Mouse (Mus musculus): ENCODE measurements around the gene Ube2j2. TPM values are rescaled to one million over a fixed set of nuclear protein-coding genes. Genes with fewer than 3 reads are reported as not detected.

Gene Ube2j2
- polyA plus RNA-seq, 1 experiment from 2014 or later: 72.0 TPM

DNA sequence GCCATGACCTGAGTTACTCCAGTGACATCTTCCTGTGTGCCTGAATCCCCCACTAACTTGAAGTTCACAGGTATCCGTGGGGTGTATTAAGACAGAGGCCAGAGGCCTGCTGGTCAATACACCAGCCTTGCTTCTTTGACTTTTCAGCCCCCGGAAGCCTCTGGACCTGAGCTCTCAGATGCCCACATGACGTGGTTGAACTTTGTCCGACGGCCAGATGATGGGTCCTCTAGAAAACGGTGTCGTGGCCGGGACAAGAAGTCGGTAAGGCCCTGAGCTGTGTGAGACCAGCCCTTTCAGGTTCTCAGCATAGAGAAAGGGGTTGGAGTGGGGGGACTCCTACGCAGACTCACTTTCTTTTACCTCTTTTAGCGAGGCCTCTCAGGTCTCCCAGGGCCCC is 20.8 kb downstream of the Ube2j2 start:
- no peak overlapping the region for H3K4me2 ChIP-seq
- H3K9ac ChIP-seq: no peak overlapping the region
- 87% methylated on average over 11 of the region's 11 CpGs for WGBS

DNA sequence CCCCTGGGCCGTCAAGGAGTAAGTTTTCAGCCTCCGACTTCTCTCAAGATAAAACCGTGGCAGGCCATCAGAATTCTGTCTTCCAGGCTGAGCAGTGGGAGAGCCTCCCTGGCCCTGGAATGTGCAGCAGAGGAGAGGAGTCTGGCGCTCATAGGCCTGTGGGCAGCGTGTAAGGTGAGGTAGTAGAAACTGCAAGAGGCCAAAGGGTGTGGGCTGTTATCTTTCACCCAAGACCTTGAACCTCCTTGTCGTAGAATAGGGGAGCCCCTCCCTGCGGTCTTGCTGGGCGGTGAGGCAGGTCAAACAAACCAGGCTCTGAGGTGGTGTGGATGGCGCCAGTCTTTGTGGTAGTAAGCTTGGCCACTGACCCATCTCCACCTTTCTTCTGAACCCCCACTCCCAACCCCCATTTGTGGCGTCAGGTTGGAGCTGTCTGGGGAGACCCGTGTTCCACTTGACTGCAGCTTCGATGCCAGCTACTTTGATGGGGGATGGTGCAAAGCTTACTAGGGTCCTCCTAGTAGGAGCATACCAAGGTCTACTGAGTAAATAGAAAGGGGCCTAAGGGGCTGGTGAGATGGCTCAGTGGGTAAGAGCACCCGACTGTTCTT is 25.5 kb downstream of the Ube2j2 start:
- Histone ChIP-seq H3K36me3 (peaks cover 26% of the 10 kb centered on the region), H3K4me3 (no peak overlapping the region), H3K4me2 (no peak overlapping the region), H3K27ac (replicated peaks) (no peak overlapping the region), H3K9me3 (no peaks in the 10 kb centered on the region), H3K9ac (no peak overlapping the region), H3K27me3 (replicated peaks) (no peaks in the 10 kb centered on the region), H3K4me1 (peaks cover 3% of the 10 kb centered on the region; the same call in 1 of the 2 replicates)
- no peak for ATAC-seq (ENCODE audit: extremely low read depth, insufficient number of reproducible peaks, low FRiP score, low TSS enrichment)
- WGBS: 62% methylated on average over 13 of the region's 13 CpGs

More for the DNA sequence above, 20.8 kb downstream of the Ube2j2 start:
- no peak for ATAC-seq (ENCODE audit: extremely low read depth, insufficient number of reproducible peaks, low FRiP score, low TSS enrichment)
- Histone ChIP-seq H3K9me3 (no peaks in the 10 kb centered on the region), H3K36me3 (peaks cover 38% of the 10 kb centered on the region), H3K27me3 (replicated peaks) (no peaks in the 10 kb centered on the region), H3K27ac (replicated peaks) (no peak overlapping the region), H3K4me1 (peaks cover 27% of the 10 kb centered on the region), H3K4me3 (no peak overlapping the region)

DNA sequence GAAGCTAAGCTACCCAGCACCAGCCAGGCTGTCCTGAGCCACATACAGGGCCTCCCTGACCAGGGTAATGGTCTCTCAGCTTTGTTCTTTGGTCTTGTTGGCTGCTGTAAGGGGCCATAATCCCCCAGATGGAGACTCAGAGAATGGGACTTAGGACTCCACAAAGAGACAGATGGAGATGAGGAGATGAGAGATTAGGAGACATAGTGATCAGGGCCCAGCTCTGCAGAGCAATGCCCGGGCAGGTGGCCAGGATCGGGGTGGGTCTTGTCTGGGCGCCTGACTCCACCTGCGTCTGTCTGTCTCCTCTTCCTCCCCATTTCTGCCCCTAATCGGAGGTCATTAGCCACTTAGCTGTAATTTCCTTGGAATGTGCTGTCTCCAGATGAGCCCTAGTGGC is 26.7 kb downstream of the Ube2j2 start:
- no peaks in the 10 kb centered on the region for H3K9me3 ChIP-seq
- H3K4me1 ChIP-seq: peaks cover 3% of the 10 kb centered on the region; the same call in 1 of the 2 replicates
- H3K9ac ChIP-seq: no peak overlapping the region
- no peak overlapping the region for H3K4me2 ChIP-seq
- H3K27me3 ChIP-seq (replicated peaks): no peaks in the 10 kb centered on the region
- H3K4me3 ChIP-seq: no peak overlapping the region
- peaks cover 15% of the 10 kb centered on the region for H3K36me3 ChIP-seq
- 68% methylated on average over 5 of the region's 5 CpGs for WGBS
- H3K27ac ChIP-seq (replicated peaks): no peak overlapping the region
- ATAC-seq (ENCODE audit: extremely low read depth, insufficient number of reproducible peaks, low FRiP score, low TSS enrichment): no peak

DNA sequence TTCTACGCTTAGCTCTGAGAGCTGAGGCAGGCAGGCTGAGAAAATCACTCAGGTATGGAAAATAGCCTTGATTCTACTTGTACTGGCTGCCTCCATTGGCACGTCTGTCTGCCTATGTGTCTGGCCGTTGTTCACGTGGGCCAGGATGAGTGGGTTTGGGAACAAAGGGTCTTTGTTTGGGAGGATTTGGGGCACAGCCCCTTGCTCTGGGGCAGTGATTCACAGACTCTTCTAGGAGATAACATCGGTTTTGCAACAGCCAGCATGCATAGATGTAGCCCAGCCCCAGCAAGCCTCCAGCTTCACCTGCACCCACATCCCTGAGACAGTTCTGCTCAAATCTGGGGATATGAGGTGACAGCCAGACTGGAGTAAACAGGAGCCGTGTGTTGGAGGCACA is 29.0 kb downstream of the Ube2j2 start:
- Histone ChIP-seq H3K4me2 (no peak overlapping the region), H3K4me1 (peaks cover 3% of the 10 kb centered on the region; the same call in 1 of the 2 replicates), H3K36me3 (no peaks in the 10 kb centered on the region), H3K9me3 (no peaks in the 10 kb centered on the region), H3K4me3 (no peak overlapping the region), H3K27me3 (replicated peaks) (no peaks in the 10 kb centered on the region), H3K9ac (no peak overlapping the region), H3K27ac (replicated peaks) (no peak overlapping the region)
- 73% methylated on average over 6 of the region's 6 CpGs for WGBS
- ATAC-seq (ENCODE audit: extremely low read depth, insufficient number of reproducible peaks, low FRiP score, low TSS enrichment): no peak

DNA sequence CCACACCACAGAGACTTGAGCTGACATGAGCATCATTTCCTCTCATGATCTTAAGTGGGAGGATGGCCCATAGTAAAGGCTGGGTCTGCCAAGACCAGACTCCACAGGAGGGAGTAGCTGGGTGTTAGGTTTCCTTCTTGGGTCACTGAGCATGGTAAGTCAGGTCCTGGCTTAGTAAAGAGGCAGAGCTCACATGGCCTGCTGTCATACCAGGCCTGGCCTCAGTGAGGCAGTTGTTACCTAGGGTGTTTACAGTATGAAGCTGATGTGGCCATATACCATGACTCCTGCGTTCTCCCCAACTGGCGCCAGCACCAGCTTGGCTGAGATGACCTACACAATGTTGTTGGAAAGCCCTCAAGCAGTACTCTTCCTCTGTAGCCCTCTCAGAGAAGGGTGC is 29.6 kb downstream of the Ube2j2 start:
- Histone ChIP-seq H3K27ac (replicated peaks) (no peak overlapping the region), H3K4me3 (no peak overlapping the region), H3K9ac (no peak overlapping the region), H3K4me1 (peaks cover 3% of the 10 kb centered on the region; the same call in 1 of the 2 replicates), H3K36me3 (no peaks in the 10 kb centered on the region), H3K9me3 (no peaks in the 10 kb centered on the region), H3K4me2 (no peak overlapping the region), H3K27me3 (replicated peaks) (no peaks in the 10 kb centered on the region)
- ATAC-seq (ENCODE audit: extremely low read depth, insufficient number of reproducible peaks, low FRiP score, low TSS enrichment): no peak
- 61% methylated on average over 2 of the region's 2 CpGs for WGBS

DNA sequence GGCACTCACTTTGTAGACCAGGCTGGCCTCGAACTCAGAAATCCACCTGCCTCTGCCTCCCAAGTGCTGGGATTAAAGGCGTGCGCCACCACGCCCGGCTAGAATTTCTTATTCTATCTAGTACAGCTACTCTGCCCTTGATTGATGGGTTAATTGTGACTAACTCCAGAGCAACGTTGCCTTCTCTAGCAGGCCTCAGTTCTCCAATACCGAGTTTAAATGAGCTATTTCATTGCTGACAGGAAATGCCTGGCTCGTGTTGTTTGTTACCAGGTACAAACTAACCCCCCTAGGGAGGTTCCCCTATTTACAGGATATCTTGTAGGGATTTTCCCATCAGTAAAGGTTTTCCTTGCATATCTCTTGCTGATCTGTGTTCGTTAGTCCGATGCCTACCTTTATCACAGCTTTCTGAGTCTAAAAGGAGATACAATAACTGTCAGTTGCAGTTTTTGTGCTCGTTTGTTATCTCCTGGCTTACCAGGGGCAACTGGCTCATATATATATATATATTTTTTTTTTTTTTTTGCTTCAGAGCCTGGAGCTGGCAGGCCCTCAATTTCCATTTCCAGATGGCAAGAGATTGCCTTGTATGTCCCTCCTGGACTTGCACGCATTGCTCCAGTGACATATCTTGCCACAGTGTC is 37.9 kb downstream of the Ube2j2 start:
- Histone ChIP-seq H3K9me3 (0 out of 2 replicates have a peak, but pooled peaks cover 4% of the 10 kb centered on the region), H3K4me1 (no peaks in the 10 kb centered on the region), H3K4me3 (no peak overlapping the region), H3K36me3 (no peaks in the 10 kb centered on the region), H3K27ac (replicated peaks) (no peak overlapping the region), H3K9ac (no peak overlapping the region), H3K4me2 (no peak overlapping the region), H3K27me3 (replicated peaks) (peaks cover 24% of the 10 kb centered on the region)
- ATAC-seq (ENCODE audit: extremely low read depth, insufficient number of reproducible peaks, low FRiP score, low TSS enrichment): no peak
- WGBS: 67% methylated on average over 12 of the region's 12 CpGs

DNA sequence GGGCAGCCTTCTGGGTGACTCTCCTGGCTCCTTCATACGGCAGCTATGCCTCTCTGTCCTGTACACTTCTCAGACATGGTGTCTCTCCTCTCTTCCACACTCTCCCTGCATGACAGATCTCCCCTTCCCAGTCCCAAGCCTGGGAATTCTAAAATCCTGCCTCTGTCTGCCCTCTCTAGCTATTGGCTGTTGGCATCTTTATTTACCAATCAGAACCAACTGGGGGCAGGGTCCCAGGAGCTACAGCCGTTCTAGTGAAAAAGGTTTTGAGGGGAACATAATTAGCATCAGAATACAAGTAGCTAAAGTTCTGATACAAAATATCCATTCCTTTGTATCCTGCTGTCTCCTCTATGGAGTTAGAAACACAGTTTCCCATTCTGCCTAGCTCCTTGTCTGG is 40.2 kb downstream of the Ube2j2 start:
- H3K4me1 ChIP-seq: no peaks in the 10 kb centered on the region
- H3K27me3 ChIP-seq (replicated peaks): peaks cover 24% of the 10 kb centered on the region
- 0 out of 2 replicates have a peak, but pooled peaks cover 4% of the 10 kb centered on the region for H3K9me3 ChIP-seq
- H3K9ac ChIP-seq: no peak overlapping the region
- H3K27ac ChIP-seq (replicated peaks): no peak overlapping the region
- no peak overlapping the region for H3K4me3 ChIP-seq
- 20% methylated on average over 2 of the region's 2 CpGs for WGBS
- H3K36me3 ChIP-seq: no peaks in the 10 kb centered on the region
- no peak for ATAC-seq (ENCODE audit: extremely low read depth, insufficient number of reproducible peaks, low FRiP score, low TSS enrichment)
- H3K4me2 ChIP-seq: no peak overlapping the region

DNA sequence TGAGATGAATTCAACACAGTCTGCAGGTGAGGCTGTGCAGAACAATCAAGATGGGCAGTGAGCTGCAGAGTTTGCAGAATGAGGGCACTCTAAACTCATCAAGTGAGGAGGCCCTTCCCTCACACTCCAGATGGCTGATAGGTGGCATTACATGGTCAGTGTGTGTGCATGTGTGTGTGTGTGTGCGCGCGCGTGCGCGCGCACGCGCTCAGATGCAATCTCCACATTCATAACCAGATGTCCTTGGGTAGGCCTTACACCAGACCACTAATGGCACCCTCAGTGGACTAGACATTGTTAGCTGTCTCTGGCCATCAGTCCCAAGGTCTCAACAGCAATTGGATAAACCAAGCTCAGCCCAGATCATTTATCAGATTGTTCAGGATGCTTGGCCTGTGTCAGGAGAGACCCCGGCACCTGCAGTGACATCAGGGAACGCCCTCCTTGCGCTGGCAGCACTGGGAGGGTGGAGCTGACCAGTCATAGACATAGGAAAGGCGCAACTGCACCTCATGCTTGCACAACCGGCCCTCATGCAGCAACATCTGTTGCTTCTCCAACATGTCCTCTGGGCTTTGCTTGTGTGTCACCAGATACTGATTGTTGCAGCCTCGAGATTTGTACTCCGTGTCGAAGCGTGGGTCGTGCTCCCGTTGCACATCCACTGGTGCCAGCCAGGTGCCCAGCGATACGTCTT is 47.7 kb downstream of the Ube2j2 start:
- Histone ChIP-seq H3K36me3 (peaks cover 21% of the 10 kb centered on the region), H3K4me3 (peak overlapping the region; percentile 96), H3K27ac (replicated peaks) (peak overlapping the region; percentile 92; the same call in 1 of the 2 replicates), H3K4me2 (peak overlapping the region; percentile 99), H3K4me1 (peaks cover 31% of the 10 kb centered on the region), H3K27me3 (replicated peaks) (no peaks in the 10 kb centered on the region), H3K9ac (peak overlapping the region; percentile 84), H3K9me3 (no peaks in the 10 kb centered on the region)
- ATAC-seq (ENCODE audit: extremely low read depth, insufficient number of reproducible peaks, low FRiP score, low TSS enrichment): no peak
- WGBS: 84% methylated on average over 22 of the region's 22 CpGs

DNA sequence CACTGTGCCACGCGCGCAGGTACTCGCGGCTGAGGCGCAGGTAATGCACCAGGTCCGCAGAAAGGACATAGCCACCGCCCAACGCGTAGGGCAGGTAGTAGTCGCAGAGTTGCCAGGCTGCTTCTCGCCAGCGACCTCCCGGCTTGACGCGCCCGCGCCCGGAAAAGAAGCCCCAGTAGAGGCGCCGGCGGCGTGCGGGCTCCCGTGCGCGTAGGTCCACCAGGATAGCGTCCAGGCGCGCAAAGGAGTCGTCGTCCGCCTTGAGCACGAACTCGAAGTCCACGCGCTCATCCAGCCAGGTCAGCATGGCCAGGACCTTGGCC is 48.2 kb downstream of the Ube2j2 start:
- ATAC-seq (ENCODE audit: extremely low read depth, insufficient number of reproducible peaks, low FRiP score, low TSS enrichment): no peak
- Histone ChIP-seq H3K27me3 (replicated peaks) (no peaks in the 10 kb centered on the region), H3K4me3 (peak overlapping the region; percentile 96), H3K9me3 (no peaks in the 10 kb centered on the region), H3K9ac (peak overlapping the region; percentile 84), H3K36me3 (peaks cover 26% of the 10 kb centered on the region), H3K4me2 (peak overlapping the region; percentile 99), H3K4me1 (peaks cover 31% of the 10 kb centered on the region), H3K27ac (replicated peaks) (peak overlapping the region; percentile 92)
- 25% methylated on average over 37 of the region's 37 CpGs for WGBS

DNA sequence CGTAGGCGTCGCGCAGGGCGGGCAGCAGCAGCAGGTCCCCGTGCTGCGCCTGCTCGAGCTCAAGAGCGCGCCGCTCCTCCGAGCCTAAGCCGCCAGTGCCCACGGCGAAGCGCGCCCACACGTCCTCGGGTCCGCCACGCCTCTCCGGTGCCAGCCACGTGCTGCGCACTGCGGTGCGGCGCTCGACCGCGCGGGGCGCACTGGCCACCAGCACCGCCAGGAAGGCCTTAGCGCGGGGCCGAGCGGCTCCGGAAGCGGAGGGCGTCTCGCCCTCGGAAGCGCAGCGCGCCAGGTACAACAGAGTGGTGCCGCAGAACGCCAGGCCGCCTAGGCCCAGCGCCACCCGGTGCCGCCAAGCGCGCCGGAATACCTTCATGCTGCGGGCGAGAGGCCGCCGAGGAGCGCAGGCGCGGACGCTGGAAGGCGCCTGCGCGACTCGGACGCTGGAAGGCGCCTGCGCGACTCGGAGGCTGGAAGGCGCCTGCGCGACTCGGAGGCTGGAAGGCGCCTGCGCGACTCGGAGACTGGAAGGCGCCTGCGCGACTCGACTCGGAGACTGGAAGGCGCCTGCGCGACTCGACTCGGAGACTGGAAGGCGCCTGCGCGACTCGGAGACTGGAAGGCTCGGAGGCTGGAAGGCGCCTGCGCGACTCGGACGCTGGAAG is 48.7 kb downstream of the Ube2j2 start, which contains the start of the genes B3galt6 and Sdf4:
TSS of gene B3galt6 (minus strand) at position 409 of the 665 bp plus-strand sequence.
TSS of gene Sdf4 (plus strand) at position 632 of the 665 bp plus-strand sequence.
- peak within 1 kb of the TSS; percentile 88 for H3K9ac ChIP-seq
- WGBS: under 1% methylated on average over 99 of the region's 99 CpGs
- H3K4me3 ChIP-seq: peak within 1 kb of the TSS; percentile 96
- H3K27me3 ChIP-seq (replicated peaks): no peaks in the 10 kb centered on the region
- H3K4me1 ChIP-seq: peaks cover 31% of the 10 kb centered on the region
- H3K36me3 ChIP-seq: peaks cover 31% of the 10 kb centered on the region
- no peaks in the 10 kb centered on the region for H3K9me3 ChIP-seq
- peak within 1 kb of the TSS; percentile 97 for H3K27ac ChIP-seq (replicated peaks)
- peak within 1 kb of the TSS; percentile 99 for H3K4me2 ChIP-seq
- ATAC-seq (ENCODE audit: extremely low read depth, insufficient number of reproducible peaks, low FRiP score, low TSS enrichment): peak; percentile 80

DNA sequence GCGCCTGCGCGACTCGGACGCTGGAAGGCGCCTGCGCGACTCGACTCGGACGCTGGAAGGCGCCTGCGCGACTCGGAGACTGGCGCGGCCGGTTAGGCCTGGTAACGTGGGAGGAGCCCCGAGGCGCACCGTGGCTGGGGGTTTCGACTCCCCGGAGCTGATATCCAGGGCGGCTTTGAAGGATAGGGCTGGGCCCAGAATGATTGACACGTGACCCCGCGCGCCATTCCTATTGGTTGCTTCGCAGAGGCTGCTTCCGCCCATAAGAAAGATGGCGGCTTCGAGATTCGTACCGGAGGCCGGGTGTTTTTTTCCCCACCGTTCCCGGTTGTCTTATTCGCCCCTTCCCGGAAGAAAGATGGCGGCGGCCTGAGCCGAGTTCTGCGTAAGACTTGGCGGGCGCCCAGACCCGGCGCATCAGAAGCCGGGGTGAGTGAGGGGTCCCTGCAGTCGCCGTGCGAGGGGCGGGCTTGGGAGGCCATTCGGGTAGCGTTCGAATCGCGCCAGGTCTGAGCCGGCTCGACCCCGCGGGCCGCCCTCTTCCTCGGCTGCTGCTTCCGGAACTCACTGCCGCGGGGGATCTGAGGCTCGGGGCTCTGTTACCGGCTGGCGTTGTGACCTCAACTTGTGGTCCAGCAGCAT is 49.4 kb downstream of the Ube2j2 start:
- Histone ChIP-seq H3K4me1 (peaks cover 31% of the 10 kb centered on the region), H3K9me3 (no peaks in the 10 kb centered on the region), H3K36me3 (peaks cover 37% of the 10 kb centered on the region), H3K27me3 (replicated peaks) (no peaks in the 10 kb centered on the region), H3K4me3 (peak overlapping the region; percentile 96), H3K4me2 (peak overlapping the region; percentile 99), H3K9ac (peak overlapping the region; percentile 88), H3K27ac (replicated peaks) (peak overlapping the region; percentile 97)
- under 1% methylated on average over 70 of the region's 70 CpGs for WGBS
- peak; percentile 85 for ATAC-seq (ENCODE audit: extremely low read depth, insufficient number of reproducible peaks, low FRiP score, low TSS enrichment)
